Mouse (Mus musculus): ENCODE data around the gene Prkci.

Gene Prkci

GRCm38 (mm10) chr3:31088789-31089775, 93.5 kb downstream of the Prkci start:
- DNase-seq: no peak

DNA sequence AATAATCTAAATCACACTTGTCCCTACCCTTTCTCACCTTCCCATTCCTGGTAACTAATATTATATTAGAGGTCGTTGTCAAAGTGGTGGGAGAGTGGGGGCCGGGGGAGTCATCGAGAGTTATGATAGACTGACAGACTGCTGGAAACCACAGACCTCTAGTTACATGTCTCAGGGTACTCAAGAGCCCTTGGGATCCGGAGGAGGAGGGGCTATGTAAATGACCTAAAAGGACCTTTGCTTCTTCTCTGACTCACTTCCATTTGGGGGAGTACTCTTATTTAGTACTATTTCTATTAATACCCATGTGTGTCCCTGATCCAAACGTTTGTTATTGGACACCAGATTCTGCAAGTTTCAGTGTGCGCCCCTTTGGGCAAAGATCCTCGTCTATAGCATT, 94.4 kb downstream of the Prkci start:
- no peak for DNase-seq

DNA sequence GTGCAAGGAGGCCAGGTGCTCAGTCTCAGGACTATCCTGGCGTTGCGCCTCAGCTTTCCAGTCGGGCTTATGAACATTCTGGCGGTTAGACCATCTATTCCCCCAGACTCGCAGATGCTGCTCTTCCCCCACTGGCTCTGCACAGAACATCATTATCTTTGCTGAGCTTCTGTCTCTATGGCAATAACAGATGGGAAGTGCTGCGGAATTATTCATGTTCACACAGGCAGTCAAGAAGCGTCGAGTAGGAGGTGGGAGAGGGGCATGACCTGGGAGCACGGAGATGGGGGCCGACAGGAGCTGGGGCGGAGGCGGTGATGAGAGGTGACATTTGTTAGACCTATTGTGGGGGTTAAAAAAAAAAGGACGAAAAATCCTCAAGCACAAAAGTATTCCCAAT, 97.6 kb downstream of the Prkci start:
- no peak for DNase-seq

GRCm38 (mm10) chr3:31093627-31094351, 98.2 kb downstream of the Prkci start:
- DNase-seq: peak; percentile 72

DNA sequence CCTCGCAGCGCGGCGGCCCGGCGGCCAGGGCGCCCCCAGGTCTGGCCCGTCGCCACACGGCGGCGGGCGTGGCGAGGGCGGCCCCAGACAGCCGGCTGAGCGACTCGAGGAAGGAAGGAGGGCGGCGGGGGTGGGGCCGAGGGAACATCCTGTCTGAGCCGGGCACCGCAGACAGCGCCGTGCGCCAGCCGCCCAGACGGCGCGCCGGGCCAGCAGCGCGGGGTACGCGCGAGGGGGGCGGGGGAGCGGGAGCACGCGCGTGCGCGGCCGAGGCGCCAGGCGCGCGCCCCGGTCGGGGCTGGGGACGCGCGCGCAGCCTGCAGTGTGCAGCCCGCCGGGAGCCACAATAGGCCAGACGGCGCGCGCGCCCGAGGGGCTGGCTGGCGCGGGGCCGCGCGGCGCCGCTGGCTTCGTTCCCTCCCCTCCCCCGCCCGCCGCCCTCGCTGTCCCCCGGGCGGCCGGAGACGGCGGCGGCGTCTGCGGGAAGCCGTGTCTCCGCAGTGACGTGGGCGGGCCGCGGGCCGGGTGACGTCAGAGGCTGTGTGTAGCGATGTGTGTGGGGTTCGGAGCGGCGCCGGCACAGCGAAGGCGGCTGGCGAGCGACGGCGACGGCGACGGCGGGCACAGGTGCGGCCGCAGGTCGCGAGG, 99.1 kb downstream of the Prkci start, which contains the start of gene Skil:
Gene Skil (plus strand): TSS at position 528 of the 648 bp plus-strand sequence.
- DNase-seq: peak; percentile 97

- no peak for DNase-seq
These were observed 99.6 kb downstream of the Prkci start for GRCm38 (mm10) chr3:31095179-31095490.

DNA sequence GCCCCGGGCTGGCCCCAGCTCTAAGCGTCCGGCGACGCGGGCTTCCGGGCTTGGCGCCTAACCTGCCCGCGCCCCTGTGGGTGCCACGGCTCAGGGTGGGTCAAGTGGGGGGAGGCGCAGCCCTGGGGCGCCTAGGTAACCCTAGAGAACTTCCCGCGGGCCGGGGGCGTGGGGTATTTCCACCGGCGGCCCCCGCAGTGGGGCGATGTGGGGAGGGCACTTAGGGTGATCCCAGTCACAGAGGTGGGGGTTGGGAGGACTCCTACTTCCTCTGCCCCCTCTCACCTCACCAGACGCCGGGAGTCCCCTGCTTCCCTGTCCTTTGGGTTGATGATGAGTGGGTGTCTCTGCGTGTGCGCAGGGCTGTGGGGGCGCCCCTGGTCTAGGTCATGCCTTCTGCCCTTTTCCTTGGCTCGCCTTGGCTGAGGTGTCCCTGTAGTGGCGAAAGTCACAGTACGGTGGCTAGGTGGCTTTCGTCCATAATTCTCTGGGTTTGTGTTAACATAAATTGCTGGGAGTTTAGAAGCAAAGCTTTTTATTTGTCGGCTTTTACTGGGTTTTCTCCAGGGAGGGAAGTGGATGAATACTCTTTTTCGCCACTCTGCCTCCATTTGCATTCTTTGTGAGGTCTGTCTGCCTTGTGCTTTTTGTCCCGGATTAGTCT, 100.1 kb downstream of the Prkci start:
- DNase-seq: peak; percentile 58

DNA sequence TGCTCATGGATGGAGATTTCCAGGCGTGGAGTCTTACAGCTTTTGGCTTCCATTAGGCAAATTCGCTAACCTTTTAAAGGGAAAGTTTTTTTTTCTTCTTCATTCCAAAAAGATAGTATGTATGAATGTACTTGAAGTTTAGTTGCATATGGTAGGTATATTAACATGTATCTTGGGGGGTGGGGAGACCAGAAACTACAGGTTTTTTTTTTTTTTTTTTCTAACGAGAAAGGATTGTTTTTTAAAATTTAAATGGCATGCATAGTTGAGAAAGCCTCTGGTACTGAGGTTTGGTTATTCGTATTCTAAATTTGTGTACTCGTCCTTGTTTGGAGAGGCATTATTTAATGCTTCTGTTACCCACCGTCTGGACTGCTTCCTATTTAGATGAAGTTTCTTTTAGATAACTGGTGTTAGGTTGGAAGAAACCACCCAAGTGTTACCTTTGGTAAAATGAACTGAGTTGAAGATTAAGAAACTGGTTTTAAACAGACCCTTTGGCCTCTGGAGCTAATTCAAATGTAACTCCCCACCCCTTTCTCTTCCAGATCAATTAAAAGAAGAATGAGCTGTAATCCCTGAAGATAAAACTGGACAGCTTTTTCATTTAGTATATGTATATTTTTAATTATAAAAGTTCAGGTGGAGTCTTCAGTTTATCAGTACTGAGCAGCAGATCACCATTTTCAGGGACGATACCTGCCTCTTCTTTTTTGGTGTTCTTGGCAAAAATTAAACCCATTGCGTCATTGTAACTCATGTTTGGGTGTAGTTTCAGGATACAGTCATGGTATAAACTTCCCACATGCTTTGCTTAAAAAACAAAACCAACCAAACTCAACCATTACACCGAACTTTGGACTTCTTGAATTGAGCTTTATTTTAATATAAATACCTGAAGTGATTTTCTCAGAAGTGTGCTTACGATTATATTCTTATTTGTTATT, 100.9 kb downstream of the Prkci start:
- no peak for DNase-seq

- DNase-seq: no peak
These were observed 101.7 kb downstream of the Prkci start for GRCm38 (mm10) chr3:31097102-31097720.

- DNase-seq: no peak
These were observed 102.4 kb downstream of the Prkci start for GRCm38 (mm10) chr3:31097976-31098375.

DNA sequence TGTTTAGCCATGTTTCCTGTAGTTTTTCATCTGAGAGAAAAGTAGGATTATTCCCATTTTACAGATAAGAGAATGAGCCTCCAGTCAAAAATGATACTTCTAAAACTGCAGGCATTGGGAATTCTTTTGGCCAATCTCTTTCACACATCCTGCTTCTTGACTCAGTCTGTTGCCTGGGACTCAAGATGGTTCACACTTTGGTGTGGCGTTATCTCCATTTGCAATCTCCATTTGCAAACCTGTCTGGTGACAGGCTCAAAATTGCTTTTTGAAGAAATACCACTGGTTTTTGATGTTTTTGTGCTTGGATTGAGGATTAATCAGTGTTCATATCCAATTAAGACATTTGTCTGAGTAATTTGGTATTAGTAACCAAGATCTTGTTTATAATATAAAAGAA, 103.0 kb downstream of the Prkci start:
- DNase-seq: no peak

- no peak for DNase-seq
These were observed 104.5 kb downstream of the Prkci start for GRCm38 (mm10) chr3:31100026-31100425.

DNA sequence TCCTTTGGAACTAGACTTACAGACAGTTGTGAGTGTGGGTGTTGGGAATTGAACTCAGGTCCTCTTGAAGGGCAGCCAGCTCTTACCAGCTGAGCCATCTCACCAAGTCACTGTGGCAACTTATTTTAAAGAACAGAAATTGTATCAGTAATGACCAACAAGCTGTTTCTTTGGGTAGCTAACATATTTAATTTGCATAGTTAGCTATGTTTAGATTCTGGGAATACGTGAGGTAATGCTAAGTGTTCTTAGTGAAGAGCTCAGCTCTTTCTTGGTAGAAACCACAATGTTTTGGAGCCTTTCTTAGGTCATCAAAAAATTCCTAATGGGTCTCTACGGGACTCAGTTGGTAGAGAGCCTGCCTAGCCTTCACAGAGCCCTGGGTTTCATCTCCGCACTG, 105.3 kb downstream of the Prkci start:
- DNase-seq: no peak
